8 mouse cellular contexts compared by ENCODE assay signal in genomic region chr10:81036988-81037580, GRCm38 (mm10). TPM values are rescaled to one million over a fixed set of nuclear protein-coding genes. Genes with fewer than 3 reads are reported as not detected.
DNase-seq lines count a peak whose midpoint lies in the region; ATAC-seq lines count a peak whose summit lies in the region.

Slc39a3 (minus strand) TSS chr10:81037426.

- H3K4me2 ChIP-seq in hindbrain, embryonic 11.5 days (replicated peaks; ENCODE audit: low read depth, low read length), result peak within 1 kb of the TSS; percentile 44

- peak within 1 kb of the TSS; percentile 71 for H3K9ac ChIP-seq in hindbrain, embryonic 11.5 days (ENCODE audit: low read depth, low read length)

- WGBS in hindbrain, embryonic 11.5 days, result under 1% methylated on average over 35 of the region's 35 CpGs

- no peaks in the 10 kb centered on the region for H3K27me3 ChIP-seq in hindbrain, embryonic 11.5 days (ENCODE audit: control insufficient read depth, insufficient read depth, low read length)

- no peaks in the 10 kb centered on the region for H3K36me3 ChIP-seq in hindbrain, embryonic 11.5 days (ENCODE audit: control insufficient read depth, insufficient read depth, low read length)

- DNase-seq in Muller cell, postnatal 12 days (ENCODE audit: inconsistent ontology term), result peak; percentile 97
- peak; percentile 99 for DNase-seq in cerebellum, adult 9-11 months
- peak; percentile 97 to 100 for DNase-seq in frontal cortex, adult 2 months (ENCODE audit: extremely low spot score in 1 of 2, low spot score in 1 of 2)
- DNase-seq in hindbrain, embryonic 11.5 days (ENCODE audit: low spot score), result peak; percentile 100
- DNase-seq in layer of hippocampus, postnatal 10 days (ENCODE audit: low spot score in 2 of 2), result peak; percentile 100
- peak; percentile 99 for DNase-seq in lung, postnatal 10 days
- DNase-seq in ovary, postnatal 36 days (ENCODE audit: low spot score), result peak; percentile 98
- peak; percentile 99 for DNase-seq in thymus, postnatal 25 days

- peak within 1 kb of the TSS; percentile 56 for H3K27ac ChIP-seq in hindbrain, embryonic 11.5 days (ENCODE audit: low read depth, low read length)

- no peaks in the 10 kb centered on the region for H3K9me3 ChIP-seq in hindbrain, embryonic 11.5 days (ENCODE audit: control insufficient read depth, low read length)

- H3K4me1 ChIP-seq in hindbrain, embryonic 11.5 days (replicated peaks; ENCODE audit: control insufficient read depth, insufficient read depth, low read length), result 0 out of 2 replicates have a peak, but pooled peaks cover 2% of the 10 kb centered on the region

- H3K4me3 ChIP-seq in hindbrain, embryonic 11.5 days (ENCODE audit: low read depth, low read length), result peak within 1 kb of the TSS; percentile 74

- peak; percentile 99 for ATAC-seq in hindbrain, embryonic 11.5 days (ENCODE audit: low FRiP score)

RNA-seq across cellular contexts. Expression of gene Slc39a3, which starts in this region (rescaled TPM):
- 67.1 and 70.1 TPM in 2 replicates for polyA plus RNA-seq in frontal cortex, adult 2 months (2012; rRNA removed)
- 9.2 and 11.0 TPM in 2 replicates for polyA plus RNA-seq in hindbrain, embryonic 11.5 days (2014; fragmentation: Nextera tagmentation; extraction: Ambion mirVana)
- 10 to 100 TPM; 57.3 to 66.0 TPM for total RNA-seq in layer of hippocampus, postnatal 10 days (2021)

Comparison
In these comparisons a context has a peak if more than half of its experiments do, and no peak if none do; other contexts are left out.
1. Peak in every context shown above with its lines: DNase-seq, ATAC-seq, H3K4me3 ChIP-seq and H3K27ac ChIP-seq.